Mouse (Mus musculus): Measurements from ENCODE around the gene Gpr35. TPM values are rescaled to one million over a fixed set of nuclear protein-coding genes. Genes with fewer than 3 reads are reported as not detected.

Gpr35 gene
- not detected for polyA plus RNA-seq (2017; shearing (Covaris generic))

GRCm38 (mm10) chr1:92950607-92951006, at the start of gene Gpr35:
TSS of gene Gpr35 (plus strand) at chr1:92950865.

GRCm38 (mm10) chr1:92902786-92903185, 47.9 kb upstream of the Gpr35 start, which contains the start of gene Ankmy1:
TSS of gene Ankmy1 (minus strand) at chr1:92902906.

GRCm38 (mm10) chr1:92906779-92907631, 43.7 kb upstream of the Gpr35 start, which contains the start of gene Dusp28:
TSS of gene Dusp28 (plus strand) at chr1:92906981.

GRCm38 (mm10) chr1:92910239-92910885, 40.3 kb upstream of the Gpr35 start, which contains the start of gene Rnpepl1:
TSS of gene Rnpepl1 (plus strand) at chr1:92910783.

GRCm38 (mm10) chr1:92934182-92934827, 16.4 kb upstream of the Gpr35 start, which contains the start of gene Capn10:
TSS of gene Capn10 (plus strand) at chr1:92934376.

GRCm38 (mm10) chr1:93006061-93006460, 55.4 kb downstream of the Gpr35 start, which contains the start of gene Aqp12:
TSS of gene Aqp12 (plus strand) at chr1:93006334.

Other genes starting within 250 kb of the Gpr35 start
- gene Gpc1, start 119.2 kb upstream of the Gpr35 start, polyA plus RNA-seq (2017; shearing (Covaris generic)), result 6.9 TPM
- 0.85 TPM for gene Ankmy1, start 48.0 kb upstream of the Gpr35 start, polyA plus RNA-seq (2017; shearing (Covaris generic))
- gene Dusp28, start 43.9 kb upstream of the Gpr35 start, polyA plus RNA-seq (2017; shearing (Covaris generic)), result 11.6 TPM
- gene Rnpepl1, start 40.1 kb upstream of the Gpr35 start, polyA plus RNA-seq (2017; shearing (Covaris generic)), result 117 TPM
- 10.9 TPM for gene Capn10, start 16.5 kb upstream of the Gpr35 start, polyA plus RNA-seq (2017; shearing (Covaris generic))
- gene Aqp12, start 55.5 kb downstream of the Gpr35 start, polyA plus RNA-seq (2017; shearing (Covaris generic)), result not detected
- gene Kif1a, start 151.1 kb downstream of the Gpr35 start, polyA plus RNA-seq (2017; shearing (Covaris generic)), result not detected
- gene Agxt, start 184.4 kb downstream of the Gpr35 start, polyA plus RNA-seq (2017; shearing (Covaris generic)), result not detected
- not detected for gene 2310007B03Rik, start 210.1 kb downstream of the Gpr35 start, polyA plus RNA-seq (2017; shearing (Covaris generic))
- not detected for gene Crocc2, start 217.9 kb downstream of the Gpr35 start, polyA plus RNA-seq (2017; shearing (Covaris generic))